Mouse (Mus musculus): ENCODE results near the gene Ap3b1.

- TF ChIP-seq CTCF (IDR thresholded peaks at IDR 0.05; ENCODE audit: low read depth, low read length) (no peak), POLR2A (IDR thresholded peaks at IDR 0.05; ENCODE audit: extremely low read depth, insufficient read depth, low read length) (no peak)
Measured at GRCm38 (mm10) chr13:94449593-94449992, 90.8 kb downstream of the Ap3b1 start.

Data from liver, adult 2 months (tissue).